Mouse (Mus musculus) thymus, postnatal 0 days (tissue): Measurements from ENCODE around the gene Ocel1. TPM values are rescaled to one million over a fixed set of nuclear protein-coding genes. Genes with fewer than 3 reads are reported as not detected.
A peak's percentile ranks its signal among the peaks of the same experiment; 100 is the strongest.

ENCODE experiments used
- DNase-seq: peaks from one replicate; pipeline ENCODE4 v3.0.0-alpha.2; 2015; ENCODE audit warnings: low spot score
- polyA plus RNA-seq: library from polyadenylated mRNA; unstranded; fragments of >200 nt; fragmentation: Nextera tagmentation; extraction: Ambion mirVana; gene quantifications from 2 replicates; pipeline ENCODE4 v1.2.1, GENCODE M21; 2015

Ocel1 gene
- polyA plus RNA-seq, 1 experiment from 2014 or later: 19.2 TPM

- DNase-seq: no peak
These were observed 8.5 kb downstream of the Ocel1 start for GRCm38 (mm10) chr8:71379512-71380075.

DNA sequence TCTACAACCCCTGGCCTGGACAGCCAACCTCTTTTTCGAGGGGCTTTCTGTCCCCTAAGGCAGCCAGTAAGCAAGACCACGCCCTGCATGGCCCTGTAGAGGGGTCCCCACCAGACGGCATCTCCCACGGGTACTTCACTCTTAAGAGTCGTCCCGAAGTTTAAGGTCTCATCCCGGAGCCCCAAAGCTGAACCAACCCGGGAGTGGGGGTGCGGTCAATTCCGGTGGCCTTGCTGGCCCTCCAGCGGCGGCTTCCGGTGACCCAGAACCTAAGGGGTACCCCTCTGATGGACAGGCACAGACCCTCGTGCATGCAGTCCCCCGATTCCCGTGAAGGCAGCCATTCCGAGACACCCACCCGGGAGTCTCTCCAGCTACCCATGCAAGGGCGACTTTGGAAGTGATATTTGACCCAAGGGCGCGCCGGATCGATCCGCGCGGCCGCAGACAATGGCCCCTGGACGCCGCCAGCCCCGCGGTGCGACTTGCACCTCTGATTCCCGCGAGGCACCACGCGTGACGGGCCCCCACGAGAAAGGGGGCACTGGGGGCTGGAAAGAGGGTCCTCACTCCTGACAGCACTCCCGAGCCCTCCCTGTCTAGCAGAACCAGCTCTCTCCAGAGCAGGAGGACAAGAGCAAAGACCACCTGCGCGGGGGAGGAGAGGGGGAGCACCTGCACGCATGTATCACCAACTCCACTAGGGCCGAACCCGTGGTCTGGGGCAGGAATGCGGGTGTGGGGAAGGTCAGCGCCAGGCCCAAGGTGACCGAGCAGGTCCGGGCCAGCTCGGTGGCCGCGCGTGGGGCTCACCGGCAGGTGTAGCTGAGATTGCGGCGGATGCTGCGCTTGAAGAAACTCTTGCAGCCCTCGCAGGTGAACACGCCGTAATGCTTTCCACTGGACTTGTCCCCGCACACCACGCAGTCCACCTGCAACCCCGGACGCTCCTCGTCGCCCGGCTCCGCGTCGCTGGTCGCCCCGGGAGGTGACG, 9.4 kb downstream of the Ocel1 start:
- DNase-seq: no peak

GRCm38 (mm10) chr8:71381421-71381970, 10.4 kb downstream of the Ocel1 start, which contains the start of gene Nr2f6:
Gene Nr2f6, minus strand, starts transcription at chr8:71381960.
- DNase-seq: peak; percentile 35

GRCm38 (mm10) chr8:71381971-71382961, 11.2 kb downstream of the Ocel1 start:
- DNase-seq: peak; percentile 73

- DNase-seq: no peak
These were observed 12.3 kb downstream of the Ocel1 start for GRCm38 (mm10) chr8:71383396-71383795.

GRCm38 (mm10) chr8:71383860-71384259, 12.8 kb downstream of the Ocel1 start:
- DNase-seq: no peak

- no peak for DNase-seq
These were observed 14.2 kb downstream of the Ocel1 start for GRCm38 (mm10) chr8:71385212-71385835.

- DNase-seq: no peak
These were observed 17.2 kb downstream of the Ocel1 start for GRCm38 (mm10) chr8:71388267-71388666.

DNA sequence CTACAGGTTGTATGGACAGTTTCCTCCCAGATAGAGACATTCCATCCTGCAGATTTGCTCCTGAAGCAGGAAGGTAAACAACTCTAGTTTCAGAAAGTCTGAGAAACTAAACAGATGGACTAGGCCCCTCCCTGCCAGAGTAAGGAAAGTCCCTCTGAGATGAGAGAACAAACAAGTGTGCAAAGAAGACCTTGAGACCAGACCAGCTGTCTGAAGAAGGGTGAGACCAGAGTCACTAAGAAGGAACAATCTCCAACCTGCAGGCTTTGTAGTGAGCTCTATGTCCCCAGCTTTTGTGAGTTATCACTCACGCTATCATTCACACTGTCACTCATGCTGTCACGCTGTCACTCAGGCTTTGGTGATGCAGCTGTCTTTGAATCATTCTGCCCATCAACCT, 20.6 kb downstream of the Ocel1 start:
- DNase-seq: no peak

- DNase-seq: no peak
These were observed 21.3 kb downstream of the Ocel1 start for GRCm38 (mm10) chr8:71392391-71392790.

GRCm38 (mm10) chr8:71392871-71393270, 21.8 kb downstream of the Ocel1 start:
- DNase-seq: no peak

- no peak for DNase-seq
These were observed 23.4 kb downstream of the Ocel1 start for GRCm38 (mm10) chr8:71394481-71394880.

DNA sequence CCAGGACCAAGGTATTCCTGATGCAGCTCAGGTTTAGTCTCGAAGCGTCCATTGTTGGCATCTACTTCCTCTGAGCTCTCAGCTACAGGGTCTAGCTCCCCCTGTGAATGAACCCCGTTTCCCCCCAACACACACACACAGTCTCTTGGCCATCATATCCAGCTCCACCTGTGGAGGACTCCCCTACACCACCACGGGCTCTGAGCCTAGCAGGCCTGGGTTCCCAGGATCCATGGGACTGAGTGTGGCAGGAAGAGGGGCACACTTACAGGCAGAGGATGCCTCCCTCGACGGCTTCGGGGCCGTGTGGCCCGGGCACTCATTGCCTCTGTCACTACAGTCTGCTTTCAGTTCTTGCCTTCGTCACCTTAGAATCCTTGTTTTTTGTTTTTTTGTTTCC, 24.0 kb downstream of the Ocel1 start:
- DNase-seq: no peak

DNA sequence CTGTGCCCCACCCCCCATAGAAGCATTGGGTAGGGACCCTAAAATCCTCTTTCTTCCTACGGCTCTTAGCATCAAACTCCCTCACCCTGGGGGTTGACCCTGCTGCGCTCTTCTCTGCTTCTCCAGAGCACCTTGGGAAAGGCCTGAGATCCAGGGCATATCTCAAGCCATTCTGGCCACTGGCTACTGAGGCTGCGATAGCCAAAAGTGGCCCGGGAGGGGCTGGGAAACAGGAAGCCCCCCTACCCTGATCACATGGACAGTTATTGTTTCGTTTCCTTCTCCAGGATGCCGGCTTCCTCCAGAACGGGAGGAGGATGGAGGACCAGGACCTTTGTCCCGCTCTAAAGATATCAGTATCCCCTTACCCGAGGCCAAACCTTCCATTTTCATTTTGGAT, 24.5 kb downstream of the Ocel1 start, which contains the start of gene Ushbp1:
Ushbp1 (minus strand) TSS at position 174 of the 400 bp plus-strand sequence.
- DNase-seq: no peak

GRCm38 (mm10) chr8:71396639-71397305, 25.7 kb downstream of the Ocel1 start, which contains the start of gene Babam1:
Gene Babam1, plus strand, starts transcription at chr8:71396861.
- DNase-seq: peak; percentile 92

- no peak for DNase-seq
These were observed 26.6 kb downstream of the Ocel1 start for GRCm38 (mm10) chr8:71397701-71398100.

GRCm38 (mm10) chr8:71400826-71401225, 29.7 kb downstream of the Ocel1 start:
- DNase-seq: no peak

DNA sequence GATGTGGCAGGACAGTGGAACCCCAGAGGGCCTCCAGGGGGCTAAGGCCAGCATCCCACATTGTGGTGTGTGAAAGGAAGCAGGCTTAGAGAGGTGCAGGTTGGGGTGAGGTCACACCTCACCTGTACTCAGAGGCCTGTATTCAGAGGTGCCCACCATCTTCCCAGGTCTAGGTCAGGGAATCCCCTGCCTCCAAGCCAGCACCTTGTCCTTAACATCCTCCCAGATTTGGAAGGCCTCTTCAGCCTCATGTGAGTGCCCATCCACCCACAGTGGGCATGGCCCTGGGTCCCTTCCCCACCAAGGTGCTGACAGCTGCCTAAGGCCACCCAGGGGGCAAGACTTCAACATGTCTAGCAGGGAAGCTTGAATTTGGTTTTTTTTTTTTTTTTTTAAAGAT, 30.4 kb downstream of the Ocel1 start:
- no peak for DNase-seq

DNA sequence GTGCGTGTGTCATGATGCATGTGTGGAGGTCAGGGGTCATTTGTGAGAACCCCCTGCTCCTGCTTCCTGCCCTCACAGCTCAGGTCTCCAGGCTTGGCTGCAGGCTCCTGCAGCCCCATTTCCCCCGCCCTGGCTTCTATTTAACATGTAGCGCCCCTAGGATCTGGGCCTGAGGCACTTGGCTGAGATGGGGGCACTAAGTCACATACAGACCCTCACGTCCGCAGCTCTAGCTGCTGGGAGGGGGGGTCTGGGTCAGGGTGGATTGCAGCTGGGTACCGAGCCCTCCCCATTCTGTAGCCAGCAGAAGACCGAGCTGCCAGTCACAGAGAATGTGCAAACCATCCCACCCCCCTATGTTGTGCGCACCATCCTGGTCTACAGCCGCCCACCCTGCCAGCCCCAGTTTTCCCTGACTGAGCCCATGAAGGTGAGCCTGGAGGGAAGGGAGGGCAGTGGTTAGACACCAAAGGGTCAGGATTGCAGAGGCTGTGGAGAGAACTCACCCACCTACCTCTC, 31.4 kb downstream of the Ocel1 start:
- DNase-seq: no peak
